11 mouse cellular contexts compared by ENCODE assay signal in the genomic region with DNA sequence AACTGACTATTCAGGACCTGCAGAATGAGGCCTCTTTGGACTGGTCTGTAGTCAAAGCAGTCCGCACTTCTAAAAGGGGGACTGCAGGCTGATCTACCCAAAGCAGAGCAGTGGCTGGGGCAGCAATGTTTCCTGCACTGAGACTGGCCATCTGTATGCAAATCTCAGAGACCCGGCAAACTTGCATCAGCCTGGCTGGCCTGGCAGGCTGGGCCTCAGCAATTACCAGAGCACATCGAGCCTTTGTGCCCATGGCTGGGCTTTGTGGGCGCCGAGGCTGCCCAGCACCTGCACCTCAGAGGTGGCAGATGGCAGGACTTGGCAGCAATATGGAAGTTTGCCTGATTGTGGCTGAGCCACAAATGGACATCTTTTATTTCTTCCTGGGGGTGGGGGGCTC.
DNase-seq lines count a peak whose midpoint lies in the region; ATAC-seq and TF ChIP-seq lines count a peak whose summit lies in the region.
"Had no signal": no experiment of that assay in that cellular context is flagged by ENCODE, and none has a peak within 500 bp of the region (broad histone marks: within the 10 kb centered on the region; RNA-seq: fewer than 3 reads in every experiment).

No protein-coding gene starts in this region.

- TF ChIP-seq POLR2A in lung, adult 2 months (IDR thresholded peaks at IDR 0.05; ENCODE audit: borderline replicate concordance, extremely low read depth, low read depth, low read length) = no peak

- WGBS in hindbrain, embryonic 13.5 days = 21% methylated on average over 5 of the region's 5 CpGs
- WGBS in neural tube, embryonic 14.5 days = 22% methylated on average over 5 of the region's 5 CpGs
- WGBS in lung, adult 2 months = 76% methylated on average over 5 of the region's 5 CpGs

- peaks cover 20% of the 10 kb centered on the region for H3K4me1 ChIP-seq in hindbrain, embryonic 13.5 days (replicated peaks)
- H3K4me1 ChIP-seq in neural tube, embryonic 14.5 days (ENCODE audit: control insufficient read depth, insufficient read depth, low read length) = no peaks in the 10 kb centered on the region
- no peaks in the 10 kb centered on the region for H3K4me1 ChIP-seq in lung, adult 2 months (ENCODE audit: control insufficient read depth, insufficient read depth, low read length)

- peak; percentile 92 for DNase-seq in left cerebral cortex, postnatal 4 days
- DNase-seq in left cerebral cortex, adult 2 months (ENCODE audit: extremely low spot score in 1 of 2, low spot score in 2 of 2) = no peak
- DNase-seq in embryo, embryonic 10 days (ENCODE audit: low spot score) = peak; percentile 35
- DNase-seq in heart, postnatal 36 days = no peak
- DNase-seq in gastrocnemius, postnatal 4 days (ENCODE audit: low spot score in 2 of 2) = no peak
- no peak for DNase-seq in lung, adult 2 months
- DNase-seq: liver had no signal

- no peak overlapping the region for H3K9ac ChIP-seq in hindbrain, embryonic 13.5 days
- no peak overlapping the region for H3K9ac ChIP-seq in neural tube, embryonic 14.5 days (replicated peaks; ENCODE audit: low read depth, low read length)

- TF ChIP-seq CTCF in left cerebral cortex, adult 2 months (IDR thresholded peaks at IDR 0.05) = no peak
- TF ChIP-seq CTCF in lung, adult 2 months (IDR thresholded peaks at IDR 0.05; ENCODE audit: insufficient read depth, low read length) = no peak

- intact Hi-C loops in left cerebral cortex, postnatal 4 days (cut with DNase I) = no loop called here
- intact Hi-C loops in left cerebral cortex, adult 2 months (cut with DNase I) = no loop called here
- intact Hi-C loops in heart, postnatal 36 days (cut with DNase I) = no loop called here

- ATAC-seq in hindbrain, embryonic 13.5 days (ENCODE audit: low FRiP score) = peak; percentile 76
- ATAC-seq in neural tube, embryonic 14.5 days (ENCODE audit: low read depth) = peak; percentile 73
- ATAC-seq: inflammation-experienced regulatory T-cells, adult 6 months had no signal

- H3K27me3 ChIP-seq in hindbrain, embryonic 13.5 days = no peaks in the 10 kb centered on the region
- H3K27me3 ChIP-seq in neural tube, embryonic 14.5 days (ENCODE audit: control insufficient read depth, insufficient read depth, low read length) = no peaks in the 10 kb centered on the region

- no peak overlapping the region for H3K27ac ChIP-seq in left cerebral cortex, adult 2 months
- H3K27ac ChIP-seq in hindbrain, embryonic 13.5 days = peak overlapping the region; percentile 68
- peak overlapping the region; percentile 17; the same call in 1 of the 2 replicates for H3K27ac ChIP-seq in neural tube, embryonic 14.5 days (ENCODE audit: low read depth, low read length)

- H3K4me2 ChIP-seq in hindbrain, embryonic 13.5 days = no peak overlapping the region
- H3K4me2 ChIP-seq in neural tube, embryonic 14.5 days (ENCODE audit: low read depth, low read length) = no peak overlapping the region

- no peaks in the 10 kb centered on the region for H3K36me3 ChIP-seq in hindbrain, embryonic 13.5 days
- no peaks in the 10 kb centered on the region for H3K36me3 ChIP-seq in neural tube, embryonic 14.5 days (ENCODE audit: control insufficient read depth, insufficient read depth, low read length)

- H3K9me3 ChIP-seq in hindbrain, embryonic 13.5 days = no peaks in the 10 kb centered on the region
- no peaks in the 10 kb centered on the region for H3K9me3 ChIP-seq in neural tube, embryonic 14.5 days (ENCODE audit: control insufficient read depth, low read length)

- no peak overlapping the region for H3K4me3 ChIP-seq in left cerebral cortex, adult 2 months
- H3K4me3 ChIP-seq in hindbrain, embryonic 13.5 days = no peak overlapping the region
- no peak overlapping the region for H3K4me3 ChIP-seq in neural tube, embryonic 14.5 days (ENCODE audit: low read depth, low read length)
- no peak overlapping the region for H3K4me3 ChIP-seq in lung, adult 2 months (replicated peaks; ENCODE audit: extremely low read depth, low read depth, low read length)
- H3K4me3 ChIP-seq: myocyte had no signal

Comparison
In these comparisons a context has a peak if more than half of its experiments do, and no peak if none do; other contexts are left out.
1. DNase-seq: peak in left cerebral cortex, postnatal 4 days (single experiment) and embryo, embryonic 10 days (single experiment); none in left cerebral cortex, adult 2 months (0 of 2), heart, postnatal 36 days (0 of 2), gastrocnemius, postnatal 4 days (0 of 2) and lung, adult 2 months (single experiment).